Mouse (Mus musculus) lung, postnatal 14 days (tissue): ENCODE results near the gene Gatc.
"Not testable (repeated sequence)": the region's sequence is repeated elsewhere in the genome, so short reads cannot be mapped to it uniquely, and the experiment has no call there.

ENCODE experiments used
- DNase-seq: peaks from one replicate; pipeline ENCODE4 v3.0.0; 2021

Gene Gatc

GRCm38 (mm10) chr5:115340577-115341313 is at the start of gene Gatc, which contains the start of gene Triap1:
Gene Gatc, minus strand, starts transcription at chr5:115341178.
Gene Triap1, plus strand, starts transcription at chr5:115341225.
- DNase-seq = peak; percentile 91

DNA sequence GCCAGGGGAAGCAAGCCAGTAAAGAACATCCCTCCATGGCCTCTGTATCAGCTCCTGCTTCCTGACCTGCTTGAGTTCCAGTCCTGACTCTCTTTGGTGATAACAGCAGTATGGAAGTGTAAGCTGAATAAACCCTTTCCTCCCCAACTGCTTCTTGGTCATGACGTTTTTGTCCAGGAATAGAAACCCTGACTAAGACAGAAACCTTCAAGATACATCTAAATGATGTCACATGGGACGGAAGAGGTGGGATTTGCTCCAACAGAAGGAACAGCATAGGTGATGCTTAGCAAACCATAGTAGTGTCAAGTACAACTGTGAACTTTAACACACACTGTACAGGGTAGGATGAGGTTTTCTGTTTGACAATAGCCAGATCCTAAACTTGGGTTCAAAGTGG is 37.9 kb upstream of the Gatc start:
- DNase-seq = not testable (repeated sequence)

DNA sequence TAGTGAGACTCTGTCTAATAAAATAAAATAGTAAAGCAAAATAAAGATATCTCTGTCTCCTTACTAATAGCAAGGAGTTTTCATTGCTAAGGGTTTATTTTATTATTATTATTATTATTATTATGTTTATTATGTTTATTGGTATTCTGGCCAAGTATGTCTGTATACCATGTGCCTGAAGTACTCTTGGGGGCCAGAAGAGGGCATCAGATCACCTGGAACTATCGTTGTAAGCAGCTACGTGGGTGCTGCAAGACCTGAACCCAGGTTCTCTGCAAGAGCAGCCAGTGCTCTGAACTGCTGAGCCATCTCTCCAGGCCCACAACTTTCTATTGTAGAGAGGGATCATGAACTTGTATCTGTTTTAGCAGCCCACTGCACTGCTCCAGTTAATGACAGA is 34.5 kb upstream of the Gatc start:
- DNase-seq = no peak

GRCm38 (mm10) chr5:115374204-115374820 is 33.3 kb upstream of the Gatc start:
- no peak for DNase-seq

GRCm38 (mm10) chr5:115373441-115374203 is 32.6 kb upstream of the Gatc start:
- no peak for DNase-seq

GRCm38 (mm10) chr5:115371736-115372135 is 30.8 kb upstream of the Gatc start:
- no peak for DNase-seq

- DNase-seq = no peak
Measured at GRCm38 (mm10) chr5:115364782-115365181, 23.8 kb upstream of the Gatc start.

- no peak for DNase-seq
Measured at GRCm38 (mm10) chr5:115362819-115363714, 22.1 kb upstream of the Gatc start.

- no peak for DNase-seq
Measured at GRCm38 (mm10) chr5:115362216-115362615, 21.2 kb upstream of the Gatc start.

DNA sequence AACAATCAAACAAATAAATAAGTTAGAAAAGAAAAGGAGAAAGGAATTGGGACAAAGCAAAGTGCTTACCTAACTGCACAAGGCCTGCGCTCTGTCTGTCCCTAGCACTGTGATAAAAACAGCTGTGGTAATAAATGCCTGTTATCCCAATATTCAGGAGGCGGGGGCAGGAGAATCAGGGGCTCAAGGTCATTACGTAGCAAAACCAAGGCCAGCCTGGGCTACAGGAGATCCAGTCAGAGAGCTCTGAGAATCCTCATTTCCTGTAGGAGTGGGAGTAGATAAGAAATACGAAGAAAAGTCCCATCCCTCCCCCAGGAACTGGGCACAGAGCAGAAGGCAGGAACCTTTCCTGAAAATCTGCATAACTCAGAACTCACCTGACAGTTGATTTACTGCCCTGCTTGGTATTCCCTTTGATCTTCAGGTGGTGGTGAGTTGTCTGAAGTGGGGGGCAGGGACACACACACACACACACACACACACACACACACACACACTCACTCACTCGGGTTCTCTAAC is 18.9 kb upstream of the Gatc start:
- no peak for DNase-seq

DNA sequence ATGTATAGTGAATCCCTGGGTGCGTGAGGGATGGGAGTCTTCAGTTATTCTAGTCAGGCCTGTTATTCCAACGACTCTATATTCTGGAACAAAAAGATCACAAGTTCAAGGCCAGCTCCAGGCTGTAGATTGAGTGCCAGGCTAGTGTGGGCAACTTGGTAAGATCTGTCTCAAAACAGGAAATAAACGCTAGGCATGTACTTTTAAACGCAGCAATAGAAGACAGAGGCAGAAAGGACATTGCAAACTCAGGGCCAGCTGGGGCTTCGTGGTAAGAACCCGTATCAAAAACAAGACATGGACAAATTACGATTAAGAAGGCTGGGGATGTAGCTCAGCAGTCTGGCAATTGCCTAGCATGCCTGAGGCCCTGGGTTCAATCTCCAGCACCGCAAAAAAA is 18.5 kb upstream of the Gatc start:
- no peak for DNase-seq

GRCm38 (mm10) chr5:115358872-115359271 is 17.9 kb upstream of the Gatc start:
- DNase-seq = peak; percentile 90

GRCm38 (mm10) chr5:115355070-115355469 is 14.1 kb upstream of the Gatc start:
- DNase-seq = no peak

DNA sequence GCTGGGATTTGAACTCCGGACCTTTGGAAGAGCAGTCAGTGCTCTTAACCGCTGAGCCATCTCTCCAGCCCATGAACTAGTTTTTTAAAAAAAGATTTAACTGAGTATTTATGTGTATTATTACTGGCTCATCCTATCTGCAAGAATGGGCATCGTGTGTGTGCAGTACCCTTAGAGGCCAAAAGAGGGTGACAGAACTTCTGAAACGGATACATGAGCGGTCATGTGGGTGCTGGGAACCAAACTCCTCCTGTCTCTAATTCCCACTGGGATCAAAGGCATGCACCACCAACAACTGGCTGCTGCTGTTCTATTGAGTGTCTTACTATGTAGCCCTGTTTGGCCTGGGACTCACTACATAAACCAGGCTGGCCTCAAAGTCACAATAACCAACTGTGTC is 10.4 kb upstream of the Gatc start:
- no peak for DNase-seq

- no peak for DNase-seq
Measured at GRCm38 (mm10) chr5:115349225-115349555, 8.2 kb upstream of the Gatc start.

DNA sequence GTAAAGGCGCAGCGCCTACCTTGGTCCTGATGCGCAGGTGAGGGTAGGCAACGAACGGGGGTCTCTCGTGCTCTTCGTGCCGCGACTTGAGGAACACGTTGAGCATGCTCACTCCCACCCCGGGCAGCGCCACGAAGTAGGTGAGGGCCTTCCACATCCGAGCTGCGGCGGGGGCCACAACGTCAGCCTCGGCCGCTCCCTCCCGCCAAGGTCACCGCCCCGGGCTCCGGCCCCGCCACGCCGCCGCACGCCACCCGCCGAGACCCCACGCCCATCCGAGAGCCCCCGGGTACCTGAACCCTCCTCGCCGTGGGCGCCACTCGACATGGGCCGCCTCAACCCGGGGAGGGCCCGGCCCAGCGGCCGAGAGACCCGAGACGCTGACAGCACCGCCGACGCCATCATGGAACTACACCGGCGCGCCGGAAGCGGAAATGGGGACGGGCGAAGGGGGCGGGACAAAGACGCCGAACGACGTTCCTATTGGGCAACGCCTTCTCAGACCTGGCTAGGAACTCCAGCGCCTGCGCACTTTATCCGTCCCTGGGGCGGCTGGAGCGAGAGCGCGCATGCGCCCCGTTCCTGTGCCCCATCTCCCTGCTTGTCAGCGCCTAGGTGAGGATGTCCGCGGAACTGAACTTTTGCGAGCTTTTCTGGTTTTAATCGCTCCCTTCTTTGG is 7.7 kb upstream of the Gatc start, which contains the start of gene Cox6a1:
Gene Cox6a1, minus strand, starts transcription at position 436 of the 679 bp plus-strand sequence.
- peak; percentile 99 for DNase-seq

- peak; percentile 89 for DNase-seq
Measured at GRCm38 (mm10) chr5:115347564-115347963, 6.6 kb upstream of the Gatc start.

- no peak for DNase-seq
Measured at GRCm38 (mm10) chr5:115341314-115342165, 562 bp upstream of the Gatc start.

DNA sequence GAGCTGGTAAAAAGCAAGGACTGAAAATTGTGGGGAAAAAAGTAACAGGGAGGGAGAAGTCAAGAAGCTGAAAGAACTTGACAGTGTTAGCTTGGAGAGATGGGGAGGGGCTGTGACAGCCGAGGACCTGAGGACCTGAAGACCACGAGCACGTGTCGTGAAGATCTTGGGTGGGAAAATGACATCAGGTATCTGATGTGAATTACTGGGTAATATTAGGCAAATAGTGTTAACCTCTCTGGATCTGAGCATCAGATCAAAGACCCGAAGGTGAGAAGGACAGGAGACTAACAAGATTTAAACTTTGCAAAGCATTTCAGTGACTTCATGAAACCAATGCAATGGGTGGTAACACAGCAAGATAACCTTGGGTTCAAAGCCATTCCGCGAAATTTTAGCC is 971 bp downstream of the Gatc start:
- no peak for DNase-seq

GRCm38 (mm10) chr5:115333626-115334025 is 7.4 kb downstream of the Gatc start:
- DNase-seq = no peak

- no peak for DNase-seq
Measured at GRCm38 (mm10) chr5:115330955-115331354, 10.0 kb downstream of the Gatc start.
